Mouse (Mus musculus): ENCODE data around the gene Nap1l3. TPM values are rescaled to one million over a fixed set of nuclear protein-coding genes. Genes with fewer than 3 reads are reported as not detected.

Gene Nap1l3
- 0.31 TPM in 1 of 2 replicates, not detected in the other for polyA plus RNA-seq (2012; ENCODE audit: insufficient read depth, low replicate concordance)

- no peaks in the 10 kb centered on the region for H3K9me3 ChIP-seq
Observed at GRCm38 (mm10) chrX:122396781-122397581, at the start of gene Nap1l3. Gene Nap1l3, minus strand, starts transcription at chrX:122397401.

GRCm38 (mm10) chrX:122397652-122398051 lies 451 bp upstream of the Nap1l3 start:
- no peaks in the 10 kb centered on the region for H3K9me3 ChIP-seq
- no peaks in the 10 kb centered on the region for H3K36me3 ChIP-seq (replicated peaks; ENCODE audit: low read length)
- peaks cover 7% of the 10 kb centered on the region; the same call in 1 of the 2 replicates for H3K4me1 ChIP-seq
- H3K4me3 ChIP-seq (replicated peaks) = peak overlapping the region; percentile 96
- no peak for TF ChIP-seq FLI1 (IDR thresholded peaks at IDR 0.05; ENCODE audit: low read length)
- TF ChIP-seq GATA1 (IDR thresholded peaks at IDR 0.05; ENCODE audit: borderline replicate concordance, low read length) = no peak
- H3K27me3 ChIP-seq (replicated peaks) = peaks cover 6% of the 10 kb centered on the region

More at GRCm38 (mm10) chrX:122396781-122397581, at the start of gene Nap1l3:
- Histone ChIP-seq H3K4me1 (peaks cover 7% of the 10 kb centered on the region; the same call in 1 of the 2 replicates), H3K4me3 (replicated peaks) (peak within 1 kb of the TSS; percentile 96), H3K36me3 (replicated peaks; ENCODE audit: low read length) (no peaks in the 10 kb centered on the region), H3K27me3 (replicated peaks) (peaks cover 6% of the 10 kb centered on the region)
- TF ChIP-seq FLI1 (IDR thresholded peaks at IDR 0.05; ENCODE audit: low read length) = no peak
- TF ChIP-seq GATA1 (IDR thresholded peaks at IDR 0.05; ENCODE audit: borderline replicate concordance, low read length) = no peak

Measured in megakaryocyte, embryonic 14.5 days (primary cell).